Mouse (Mus musculus) liver, embryonic 15.5 days (tissue): ENCODE data around the gene Fbxl18. TPM values are rescaled to one million over a fixed set of nuclear protein-coding genes. Genes with fewer than 3 reads are reported as not detected.
"Not testable (repeated sequence)": the region's sequence is repeated elsewhere in the genome, so short reads cannot be mapped to it uniquely, and the experiment has no call there.

Source experiments
- ATAC-seq: fragments of 200-750 bp; cut with Nextera tagmentation; 2 replicates; pipeline ENCODE4 v1.8.0; 2017; ENCODE audit warnings: moderate number of reproducible peaks, mild to moderate bottlenecking, moderate library complexity; ENCODE audit not compliant: insufficient read depth
- H3K27ac ChIP-seq: fragments of 300-500 bp; sonication (generic); replicated peaks from 2 replicates; pipeline ENCODE4 v1.5.1; 2015; ENCODE audit warnings: mild to moderate bottlenecking, inconsistent platforms
- H3K27me3 ChIP-seq: fragments of 300-500 bp; sonication (generic); 2 replicates; pipeline ENCODE4 v1.6.1; 2015; ENCODE audit warnings: mild to moderate bottlenecking, inconsistent platforms
- H3K36me3 ChIP-seq: fragments of 300-500 bp; sonication (generic); replicated peaks from 2 replicates; pipeline ENCODE4 v1.6.1; 2015; ENCODE audit warnings: moderate library complexity, mild to moderate bottlenecking, inconsistent platforms
- H3K4me1 ChIP-seq: fragments of 300-500 bp; sonication (generic); replicated peaks from 2 replicates; pipeline ENCODE4 v1.6.1; 2015; ENCODE audit warnings: inconsistent platforms
- H3K4me2 ChIP-seq: fragments of 300-500 bp; sonication (generic); 2 replicates; pipeline ENCODE4 v1.6.1; 2015; ENCODE audit warnings: moderate library complexity, mild to moderate bottlenecking, inconsistent platforms
- H3K4me3 ChIP-seq: fragments of 300-500 bp; sonication (generic); replicated peaks from 2 replicates; pipeline ENCODE4 v1.5.1; 2015; ENCODE audit warnings: mild to moderate bottlenecking, inconsistent platforms
- H3K9ac ChIP-seq: fragments of 300-500 bp; sonication (generic); 2 replicates; pipeline ENCODE4 v1.6.1; 2015; ENCODE audit warnings: moderate library complexity, mild to moderate bottlenecking, inconsistent platforms
- H3K9me3 ChIP-seq: fragments of 300-500 bp; sonication (generic); replicated peaks from 2 replicates; pipeline ENCODE4 v1.6.1; 2016; ENCODE audit warnings: inconsistent platforms
- WGBS: fragments of 180-500 bp; shearing (Covaris S2); methylation state at CpG from one replicate; pipeline ENCODE4 v1.1.7; 2015; ENCODE audit warnings: mixed read lengths; ENCODE audit not compliant: insufficient replicate concordance; 5-methylcytosine and 5-hydroxymethylcytosine counted together
- polyA plus RNA-seq: library from polyadenylated mRNA; unstranded; fragments of >200 nt; fragmentation: Nextera tagmentation; extraction: Ambion mirVana; gene quantifications from 2 replicates; pipeline ENCODE4 v1.2.1, GENCODE M21; 2015

Gene Fbxl18
- polyA plus RNA-seq, 1 experiment from 2014 or later: 3.3 TPM

GRCm38 (mm10) chr5:142841372-142842136, 53.7 kb downstream of the Fbxl18 start:
- H3K9me3 ChIP-seq: no peaks in the 10 kb centered on the region
- H3K27me3 ChIP-seq: no peaks in the 10 kb centered on the region
- H3K4me1 ChIP-seq: no peaks in the 10 kb centered on the region
- 59% methylated on average over 8 of the region's 8 CpGs for WGBS
- H3K36me3 ChIP-seq: no peaks in the 10 kb centered on the region
- ATAC-seq: no peak
- no peak overlapping the region for H3K9ac ChIP-seq
- no peak overlapping the region for H3K4me2 ChIP-seq
- H3K4me3 ChIP-seq: no peak overlapping the region
- no peak overlapping the region for H3K27ac ChIP-seq

GRCm38 (mm10) chr5:142837427-142837826, 57.8 kb downstream of the Fbxl18 start:
- not testable (repeated sequence) for H3K9me3 ChIP-seq, ATAC-seq
- WGBS: 69% methylated on average over 2 of the region's 2 CpGs

GRCm38 (mm10) chr5:142836891-142837290, 58.3 kb downstream of the Fbxl18 start:
- Histone ChIP-seq H3K9ac (no peak overlapping the region), H3K36me3 (no peaks in the 10 kb centered on the region), H3K4me1 (no peaks in the 10 kb centered on the region), H3K27me3 (no peaks in the 10 kb centered on the region; the same call in 1 of the 2 replicates), H3K4me3 (no peak overlapping the region), H3K27ac (no peak overlapping the region), H3K4me2 (no peak overlapping the region), H3K9me3 (no peaks in the 10 kb centered on the region)
- WGBS: 66% methylated on average over 6 of the region's 6 CpGs
- ATAC-seq: no peak

More at GRCm38 (mm10) chr5:142837427-142837826, 57.8 kb downstream of the Fbxl18 start:
- H3K36me3 ChIP-seq, H3K4me3 ChIP-seq, H3K27me3 ChIP-seq, H3K4me2 ChIP-seq, H3K9ac ChIP-seq, H3K27ac ChIP-seq, H3K4me1 ChIP-seq: not testable (repeated sequence)

- Histone ChIP-seq H3K36me3 (no peaks in the 10 kb centered on the region), H3K9ac (no peak overlapping the region), H3K27me3 (no peaks in the 10 kb centered on the region; the same call in 1 of the 2 replicates), H3K9me3 (no peaks in the 10 kb centered on the region), H3K4me3 (no peak overlapping the region), H3K27ac (no peak overlapping the region), H3K4me2 (no peak overlapping the region), H3K4me1 (no peaks in the 10 kb centered on the region)
- WGBS: 45% methylated on average over 8 of the region's 8 CpGs
- no peak for ATAC-seq
Observed at GRCm38 (mm10) chr5:142833646-142834438, 61.4 kb downstream of the Fbxl18 start.

GRCm38 (mm10) chr5:142826131-142826530, 69.1 kb downstream of the Fbxl18 start:
- H3K4me3 ChIP-seq: no peak overlapping the region
- H3K9me3 ChIP-seq: no peaks in the 10 kb centered on the region
- H3K4me1 ChIP-seq: peaks cover 18% of the 10 kb centered on the region
- no peak overlapping the region for H3K4me2 ChIP-seq
- no peak overlapping the region for H3K9ac ChIP-seq
- peaks cover 55% of the 10 kb centered on the region for H3K27me3 ChIP-seq
- WGBS: 65% methylated on average over 4 of the region's 4 CpGs
- H3K36me3 ChIP-seq: no peaks in the 10 kb centered on the region
- no peak for ATAC-seq
- no peak overlapping the region for H3K27ac ChIP-seq

GRCm38 (mm10) chr5:142825665-142826064, 69.6 kb downstream of the Fbxl18 start:
- H3K4me1 ChIP-seq: peaks cover 18% of the 10 kb centered on the region
- no peaks in the 10 kb centered on the region for H3K9me3 ChIP-seq
- no peak overlapping the region for H3K4me3 ChIP-seq
- H3K27me3 ChIP-seq: peaks cover 59% of the 10 kb centered on the region
- no peaks in the 10 kb centered on the region for H3K36me3 ChIP-seq
- H3K4me2 ChIP-seq: no peak overlapping the region
- no peak overlapping the region for H3K9ac ChIP-seq
- 71% methylated on average over 5 of the region's 5 CpGs for WGBS
- ATAC-seq: no peak
- no peak overlapping the region for H3K27ac ChIP-seq

GRCm38 (mm10) chr5:142824091-142824490, 71.1 kb downstream of the Fbxl18 start:
- peak overlapping the region; percentile 86; the same call in 1 of the 2 replicates for H3K27ac ChIP-seq
- H3K9me3 ChIP-seq: no peaks in the 10 kb centered on the region
- no peak for ATAC-seq
- no peak overlapping the region for H3K4me2 ChIP-seq
- H3K9ac ChIP-seq: no peak overlapping the region
- peaks cover 75% of the 10 kb centered on the region for H3K27me3 ChIP-seq
- peaks cover 18% of the 10 kb centered on the region for H3K4me1 ChIP-seq
- no peak overlapping the region for H3K4me3 ChIP-seq
- WGBS: 36% methylated on average over 6 of the region's 6 CpGs
- H3K36me3 ChIP-seq: no peaks in the 10 kb centered on the region

- H3K4me1 ChIP-seq: peaks cover 18% of the 10 kb centered on the region
- peak; percentile 21; the same call in 1 of the 2 replicates for ATAC-seq
- peak overlapping the region; percentile 86 for H3K27ac ChIP-seq
- H3K27me3 ChIP-seq: peaks cover 82% of the 10 kb centered on the region
- H3K36me3 ChIP-seq: no peaks in the 10 kb centered on the region
- H3K9ac ChIP-seq: peak overlapping the region; percentile 3; the same call in 1 of the 2 replicates
- H3K9me3 ChIP-seq: no peaks in the 10 kb centered on the region
- WGBS: 19% methylated on average over 31 of the region's 31 CpGs
- H3K4me2 ChIP-seq: peak overlapping the region; percentile 68
- peak overlapping the region; percentile 63 for H3K4me3 ChIP-seq
Observed at GRCm38 (mm10) chr5:142823096-142824062, 71.8 kb downstream of the Fbxl18 start.

- peak overlapping the region; percentile 86 for H3K27ac ChIP-seq
- no peak for ATAC-seq
- under 1% methylated on average over 36 of the region's 36 CpGs for WGBS
- H3K4me1 ChIP-seq: peaks cover 25% of the 10 kb centered on the region
- H3K4me2 ChIP-seq: peak overlapping the region; percentile 68
- H3K9me3 ChIP-seq: no peaks in the 10 kb centered on the region
- peak overlapping the region; percentile 63 for H3K4me3 ChIP-seq
- peak overlapping the region; percentile 28; the same call in 1 of the 2 replicates for H3K9ac ChIP-seq
- H3K27me3 ChIP-seq: peaks cover 91% of the 10 kb centered on the region
- H3K36me3 ChIP-seq: no peaks in the 10 kb centered on the region
Observed at GRCm38 (mm10) chr5:142822286-142823095, 72.7 kb downstream of the Fbxl18 start.

GRCm38 (mm10) chr5:142821974-142822285, 73.3 kb downstream of the Fbxl18 start:
- 0% methylated on average over 9 of the region's 9 CpGs for WGBS
- peaks cover 31% of the 10 kb centered on the region for H3K4me1 ChIP-seq
- ATAC-seq: no peak

More at GRCm38 (mm10) chr5:142821974-142822285, 73.3 kb downstream of the Fbxl18 start:
- Histone ChIP-seq H3K36me3 (no peaks in the 10 kb centered on the region), H3K9me3 (no peaks in the 10 kb centered on the region), H3K27ac (peak overlapping the region; percentile 86), H3K27me3 (peaks cover 97% of the 10 kb centered on the region), H3K4me3 (peak overlapping the region; percentile 63), H3K9ac (peak overlapping the region; percentile 28; the same call in 1 of the 2 replicates), H3K4me2 (peak overlapping the region; percentile 68)
